Mouse (Mus musculus) testis, adult 2 months (tissue): ENCODE measurements around the gene Pan2.

ENCODE experiments used
- CTCF ChIP-seq: fragments of 200-500 bp; IDR thresholded peaks from 2 replicates; pipeline ENCODE4 v1.5.1; 2012; ENCODE audit warnings: low read depth, mild to moderate bottlenecking, inconsistent platforms, low read length, moderate library complexity; ENCODE audit not compliant: control insufficient read depth, insufficient read depth, insufficient replicate concordance
- POLR2A ChIP-seq: fragments of 200-500 bp; IDR thresholded peaks from 2 replicates; pipeline ENCODE4 v1.6.1; 2012; ENCODE audit warnings: low read depth, mild to moderate bottlenecking, inconsistent platforms, low read length, moderate library complexity; ENCODE audit not compliant: control insufficient read depth

- no peak for TF ChIP-seq CTCF
- TF ChIP-seq POLR2A, result no peak
Observed at GRCm38 (mm10) chr10:128258953-128259352, 44.2 kb upstream of the Pan2 start.
